Mouse (Mus musculus) monocyte, adult 59 days (primary cell): ENCODE data around the gene Gm4836. TPM values are rescaled to one million over a fixed set of nuclear protein-coding genes. Genes with fewer than 3 reads are reported as not detected.

ENCODE experiments used
- total RNA-seq, 2 experiments: library from RNA; stranded (reverse); gene quantifications; one replicate each; pipeline ENCODE4 v1.2.4; 2023

The Gm4836 gene
- total RNA-seq: not detected

GRCm38 (mm10) chrX:28293532-28293931, at the start of gene Gm4836:
TSS of gene Gm4836 (minus strand) at chrX:28293632.

